ENCODE assay signal across 15 mouse cellular contexts in the genomic region with DNA sequence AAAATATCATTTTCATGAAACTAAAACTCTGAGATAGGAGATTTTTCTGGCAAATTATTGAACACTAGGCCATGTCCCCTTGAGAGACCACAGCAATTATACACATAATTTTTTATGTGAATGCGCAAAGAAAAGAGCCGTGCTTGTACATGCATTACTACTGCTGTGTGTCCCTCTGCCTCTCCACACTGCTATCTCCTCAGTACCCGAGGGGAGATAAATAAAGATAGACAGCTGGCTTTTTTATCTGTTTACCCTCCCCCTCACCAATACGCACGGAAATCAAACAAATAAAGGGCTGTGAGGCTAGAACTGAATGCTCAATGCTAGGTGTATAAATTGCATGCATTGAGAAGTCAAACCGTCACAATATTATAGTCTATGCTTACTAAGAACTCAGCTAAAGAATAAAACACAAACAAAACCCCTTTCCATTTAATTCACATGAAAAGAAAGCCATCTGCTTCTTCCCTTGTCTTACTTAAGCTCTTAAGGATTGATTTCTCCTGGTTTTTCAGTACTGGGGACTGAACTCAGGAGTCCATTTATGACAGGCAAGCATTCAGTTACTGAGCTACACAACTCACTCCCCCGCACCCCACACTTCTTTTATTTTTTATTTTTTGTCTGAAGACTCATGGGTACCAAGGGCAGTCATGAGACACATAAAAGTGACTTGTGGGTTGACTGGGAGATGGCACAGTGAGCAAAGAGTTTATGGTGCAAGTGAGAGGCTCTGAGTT.
DNase-seq lines count a peak whose midpoint lies in the region; ATAC-seq lines count a peak whose summit lies in the region.
"Had no signal": no experiment of that assay in that cellular context is flagged by ENCODE, and none has a peak within 500 bp of the region (broad histone marks: within the 10 kb centered on the region; RNA-seq: fewer than 3 reads in every experiment).

No protein-coding gene starts in this region.

- H3K4me1 ChIP-seq in forebrain, embryonic 14.5 days (ENCODE audit: control insufficient read depth, insufficient read depth, low read length) = no peaks in the 10 kb centered on the region; the same call in 1 of the 2 replicates
- H3K4me1 ChIP-seq in forebrain, embryonic 11.5 days (replicated peaks; ENCODE audit: control insufficient read depth, insufficient read depth, low read length) = no peaks in the 10 kb centered on the region
- H3K4me1 ChIP-seq in liver, embryonic 13.5 days (replicated peaks) = peaks cover 29% of the 10 kb centered on the region
- H3K4me1 ChIP-seq in midbrain, embryonic 14.5 days (ENCODE audit: control insufficient read depth, insufficient read depth, low read length) = peaks cover 9% of the 10 kb centered on the region
- H3K4me1 ChIP-seq: embryonic facial prominence, embryonic 12.5 days had no signal

- WGBS in forebrain, embryonic 14.5 days = 58% methylated on average over 7 of the region's 7 CpGs
- WGBS in forebrain, embryonic 11.5 days = 70% methylated on average over 7 of the region's 7 CpGs
- 30% methylated on average over 7 of the region's 7 CpGs for WGBS in liver, embryonic 13.5 days (ENCODE audit: insufficient replicate concordance)
- WGBS in midbrain, embryonic 14.5 days = 25% methylated on average over 7 of the region's 7 CpGs

- ATAC-seq in forebrain, embryonic 14.5 days = peak; percentile 44; the same call in 1 of the 2 replicates
- ATAC-seq in forebrain, embryonic 11.5 days (replicated peaks; ENCODE audit: low FRiP score) = no peak
- peak; percentile 92 for ATAC-seq in liver, embryonic 13.5 days (ENCODE audit: low read depth)
- ATAC-seq in midbrain, embryonic 14.5 days (ENCODE audit: low FRiP score, low TSS enrichment) = no peak
- ATAC-seq: inflammation-experienced regulatory T-cells, adult 6 months had no signal

- no peak overlapping the region for H3K9ac ChIP-seq in forebrain, embryonic 14.5 days (ENCODE audit: low read length)
- no peak overlapping the region for H3K9ac ChIP-seq in forebrain, embryonic 11.5 days (ENCODE audit: low read length)
- no peak overlapping the region for H3K9ac ChIP-seq in liver, embryonic 13.5 days
- no peak overlapping the region for H3K9ac ChIP-seq in midbrain, embryonic 14.5 days (replicated peaks; ENCODE audit: low read length)
- H3K9ac ChIP-seq: embryonic facial prominence, embryonic 12.5 days; lung, embryonic 14.5 days had no signal

- no peaks in the 10 kb centered on the region for H3K27me3 ChIP-seq in forebrain, embryonic 14.5 days (replicated peaks; ENCODE audit: control insufficient read depth, insufficient read depth, low read length)
- H3K27me3 ChIP-seq in forebrain, embryonic 11.5 days (ENCODE audit: control insufficient read depth, insufficient read depth, low read length) = no peaks in the 10 kb centered on the region
- H3K27me3 ChIP-seq in liver, embryonic 13.5 days = no peaks in the 10 kb centered on the region
- H3K27me3 ChIP-seq in midbrain, embryonic 14.5 days (ENCODE audit: control insufficient read depth, insufficient read depth, low read length) = no peaks in the 10 kb centered on the region
- H3K27me3 ChIP-seq: embryonic facial prominence, embryonic 12.5 days had no signal

- H3K4me3 ChIP-seq in forebrain, embryonic 14.5 days (ENCODE audit: low read depth, low read length) = no peak overlapping the region
- H3K4me3 ChIP-seq in forebrain, embryonic 11.5 days (ENCODE audit: low read depth, low read length) = no peak overlapping the region
- no peak overlapping the region for H3K4me3 ChIP-seq in liver, embryonic 13.5 days (replicated peaks)
- H3K4me3 ChIP-seq in midbrain, embryonic 14.5 days (replicated peaks; ENCODE audit: low read depth, low read length) = no peak overlapping the region
- H3K4me3 ChIP-seq: embryonic facial prominence, embryonic 12.5 days had no signal

- peak; percentile 28 for DNase-seq in forebrain, embryonic 14.5 days (ENCODE audit: low spot score)
- DNase-seq in forebrain, embryonic 11.5 days (ENCODE audit: low spot score) = no peak
- peak; percentile 38 for DNase-seq in c-Kit-positive CD71-positive TER-119-positive erythroid progenitor cells, embryonic 14.5 days (ENCODE audit: low spot score)
- DNase-seq in liver, embryonic 13.5 days = peak; percentile 31
- peak; percentile 42 for DNase-seq in midbrain, embryonic 14.5 days
- no peak for DNase-seq in embryo, embryonic 10 days (ENCODE audit: low spot score)
- no peak for DNase-seq in layer of hippocampus, adult 18-20 months (ENCODE audit: low spot score in 2 of 2)
- no peak for DNase-seq in ovary, postnatal 14 days (ENCODE audit: low spot score)
- DNase-seq: adrenal gland, adult 8-10 months; cerebellum, postnatal 25 days; gastrocnemius, postnatal 36 days; left cerebral cortex, postnatal 4 days; lung, embryonic 14.5 days had no signal

- H3K9me3 ChIP-seq in forebrain, embryonic 14.5 days (replicated peaks; ENCODE audit: control insufficient read depth, low read length) = no peaks in the 10 kb centered on the region
- H3K9me3 ChIP-seq in forebrain, embryonic 11.5 days (ENCODE audit: control insufficient read depth, low read length) = no peaks in the 10 kb centered on the region
- no peaks in the 10 kb centered on the region for H3K9me3 ChIP-seq in liver, embryonic 13.5 days (replicated peaks)
- no peaks in the 10 kb centered on the region for H3K9me3 ChIP-seq in midbrain, embryonic 14.5 days (ENCODE audit: control insufficient read depth, low read length)
- H3K9me3 ChIP-seq: embryonic facial prominence, embryonic 12.5 days had no signal

- 0 out of 2 replicates have a peak, but pooled peaks cover 6% of the 10 kb centered on the region for H3K36me3 ChIP-seq in forebrain, embryonic 14.5 days (ENCODE audit: control insufficient read depth, insufficient read depth, low read length)
- no peaks in the 10 kb centered on the region for H3K36me3 ChIP-seq in forebrain, embryonic 11.5 days (ENCODE audit: control insufficient read depth, insufficient read depth, low read length)
- peaks cover 3% of the 10 kb centered on the region; the same call in 1 of the 2 replicates for H3K36me3 ChIP-seq in liver, embryonic 13.5 days
- peaks cover 5% of the 10 kb centered on the region; the same call in 1 of the 2 replicates for H3K36me3 ChIP-seq in midbrain, embryonic 14.5 days (ENCODE audit: control insufficient read depth, insufficient read depth, low read length)
- H3K36me3 ChIP-seq: embryonic facial prominence, embryonic 12.5 days had no signal

- H3K4me2 ChIP-seq in forebrain, embryonic 14.5 days (ENCODE audit: low read length) = no peak overlapping the region
- H3K4me2 ChIP-seq in forebrain, embryonic 11.5 days (ENCODE audit: low read depth, low read length, severe bottlenecking) = no peak overlapping the region
- peak overlapping the region; percentile 46 for H3K4me2 ChIP-seq in liver, embryonic 13.5 days
- H3K4me2 ChIP-seq in midbrain, embryonic 14.5 days (ENCODE audit: low read length) = no peak overlapping the region
- H3K4me2 ChIP-seq: embryonic facial prominence, embryonic 12.5 days; lung, embryonic 14.5 days had no signal

- H3K27ac ChIP-seq in forebrain, embryonic 14.5 days (ENCODE audit: low read depth, low read length) = peak overlapping the region; percentile 46
- H3K27ac ChIP-seq in forebrain, embryonic 11.5 days (ENCODE audit: low read depth, low read length) = no peak overlapping the region
- peak overlapping the region; percentile 53 for H3K27ac ChIP-seq in liver, embryonic 13.5 days
- peak overlapping the region; percentile 72 for H3K27ac ChIP-seq in midbrain, embryonic 14.5 days (replicated peaks; ENCODE audit: low read depth, low read length)
- H3K27ac ChIP-seq: embryonic facial prominence, embryonic 12.5 days had no signal

Comparison
In these comparisons a context has a peak if more than half of its experiments do, and no peak if none do; other contexts are left out.
1. ATAC-seq: peak in forebrain, embryonic 14.5 days (single experiment) and liver, embryonic 13.5 days (single experiment); none in forebrain, embryonic 11.5 days (single experiment) and midbrain, embryonic 14.5 days (single experiment).
2. DNase-seq: peak in forebrain, embryonic 14.5 days (single experiment), c-Kit-positive CD71-positive TER-119-positive erythroid progenitor cells, embryonic 14.5 days (single experiment), liver, embryonic 13.5 days (single experiment) and midbrain, embryonic 14.5 days (single experiment); none in forebrain, embryonic 11.5 days (single experiment), embryo, embryonic 10 days (single experiment), layer of hippocampus, adult 18-20 months (0 of 2) and ovary, postnatal 14 days (single experiment).